Mouse (Mus musculus): Measurements from ENCODE around the gene AK157302.
A peak's percentile ranks its signal among the peaks of the same experiment; 100 is the strongest.
"Not testable (repeated sequence)": the region's sequence is repeated elsewhere in the genome, so short reads cannot be mapped to it uniquely, and the experiment has no call there.

AK157302 gene

GRCm38 (mm10) chr13:21495080-21495479, at the start of gene AK157302:
TSS of gene AK157302 (plus strand) at chr13:21495223.
- DNase-seq (ENCODE audit: low read depth, low spot score): no peak

GRCm38 (mm10) chr13:21446796-21447195, 48.2 kb upstream of the AK157302 start:
- DNase-seq (ENCODE audit: low read depth, low spot score): no peak

GRCm38 (mm10) chr13:21447856-21448614, 47.0 kb upstream of the AK157302 start:
- no peak for DNase-seq (ENCODE audit: low read depth, low spot score)

GRCm38 (mm10) chr13:21453042-21453441, 42.0 kb upstream of the AK157302 start:
- no peak for DNase-seq (ENCODE audit: low read depth, low spot score)

GRCm38 (mm10) chr13:21453449-21453848, 41.6 kb upstream of the AK157302 start, which contains the start of gene Zscan26:
TSS of gene Zscan26 (minus strand) at chr13:21453730.
- peak; percentile 74 for DNase-seq (ENCODE audit: low read depth, low spot score)

GRCm38 (mm10) chr13:21454133-21454532, 40.9 kb upstream of the AK157302 start:
- no peak for DNase-seq (ENCODE audit: low read depth, low spot score)

- no peak for DNase-seq (ENCODE audit: low read depth, low spot score)
These were observed 38.7 kb upstream of the AK157302 start for GRCm38 (mm10) chr13:21456347-21456746.

GRCm38 (mm10) chr13:21462516-21462915, 32.5 kb upstream of the AK157302 start:
- not testable (repeated sequence) for DNase-seq (ENCODE audit: low read depth, low spot score)

GRCm38 (mm10) chr13:21467336-21467735, 27.7 kb upstream of the AK157302 start:
- no peak for DNase-seq (ENCODE audit: low read depth, low spot score)

GRCm38 (mm10) chr13:21468061-21469019, 26.7 kb upstream of the AK157302 start, which contains the start of gene Nkapl:
TSS of gene Nkapl (minus strand) at chr13:21468509.
- DNase-seq (ENCODE audit: low read depth, low spot score): peak; percentile 81

GRCm38 (mm10) chr13:21469097-21469496, 25.9 kb upstream of the AK157302 start:
- DNase-seq (ENCODE audit: low read depth, low spot score): no peak

- no peak for DNase-seq (ENCODE audit: low read depth, low spot score)
These were observed 22.6 kb upstream of the AK157302 start for GRCm38 (mm10) chr13:21472427-21472826.

GRCm38 (mm10) chr13:21478759-21479670, 16.0 kb upstream of the AK157302 start, which contains the start of the genes Zkscan4 and Gm10065:
TSS of gene Zkscan4 (plus strand) at chr13:21478907.
TSS of gene Gm10065 (minus strand) at chr13:21479441.
- DNase-seq (ENCODE audit: low read depth, low spot score): peak; percentile 65

GRCm38 (mm10) chr13:21486881-21487280, 8.1 kb upstream of the AK157302 start:
- DNase-seq (ENCODE audit: low read depth, low spot score): no peak

- no peak for DNase-seq (ENCODE audit: low read depth, low spot score)
These were observed 2.2 kb upstream of the AK157302 start for GRCm38 (mm10) chr13:21492847-21493246.

- not testable (repeated sequence) for DNase-seq (ENCODE audit: low read depth, low spot score)
These were observed 6.2 kb downstream of the AK157302 start, which contains the start of gene Gm11273 for GRCm38 (mm10) chr13:21501182-21501581. TSS of gene Gm11273 (minus strand) at chr13:21501418.

- no peak for DNase-seq (ENCODE audit: low read depth, low spot score)
These were observed 7.3 kb downstream of the AK157302 start for GRCm38 (mm10) chr13:21502296-21502695.

GRCm38 (mm10) chr13:21506221-21506649, 11.2 kb downstream of the AK157302 start:
- peak; percentile 74 for DNase-seq (ENCODE audit: low read depth, low spot score)

- DNase-seq (ENCODE audit: low read depth, low spot score): no peak
These were observed 35.1 kb downstream of the AK157302 start for GRCm38 (mm10) chr13:21530136-21530535.

GRCm38 (mm10) chr13:21530781-21531201, 35.8 kb downstream of the AK157302 start, which contains the start of gene Zkscan8:
TSS of gene Zkscan8 (minus strand) at chr13:21531120.
- peak; percentile 82 for DNase-seq (ENCODE audit: low read depth, low spot score)

GRCm38 (mm10) chr13:21542708-21543107, 47.7 kb downstream of the AK157302 start, which contains the start of gene Olfr1366:
TSS of gene Olfr1366 (minus strand) at chr13:21542808.
- no peak for DNase-seq (ENCODE audit: low read depth, low spot score)
